In genomic region chr15:84483622-84484021, GRCm38 (mm10) we compare ENCODE assay signal across 14 mouse cellular contexts. TPM values are rescaled to one million over a fixed set of nuclear protein-coding genes. Genes with fewer than 3 reads are reported as not detected.
DNase-seq lines count a peak whose midpoint lies in the region; ATAC-seq and TF ChIP-seq lines count a peak whose summit lies in the region.
"Had no signal": no experiment of that assay in that cellular context is flagged by ENCODE, and none has a peak within 500 bp of the region (broad histone marks: within the 10 kb centered on the region; RNA-seq: fewer than 3 reads in every experiment).

No protein-coding gene starts in this region.

- peak overlapping the region; percentile 70 for H3K27ac ChIP-seq in layer of hippocampus, adult 2 months
- H3K27ac ChIP-seq in liver, postnatal 0 days (ENCODE audit: low read depth): no peak overlapping the region

- 42% methylated on average over 5 of the region's 5 CpGs for WGBS in liver, postnatal 0 days (ENCODE audit: insufficient replicate concordance)

- ATAC-seq in liver, postnatal 0 days: peak; percentile 70

- DNase-seq in layer of hippocampus, adult 2 months (ENCODE audit: low spot score in 2 of 2): no peak
- DNase-seq in layer of hippocampus, postnatal 25 days (ENCODE audit: extremely low spot score in 1 of 2, low spot score in 1 of 2): no peak
- DNase-seq in kidney, adult 8-10 months: peak; percentile 74 to 77
- peak; percentile 78 to 90 for DNase-seq in kidney, postnatal 25 days
- DNase-seq in liver, postnatal 0 days: peak; percentile 29
- DNase-seq in urinary bladder, adult 2 months (ENCODE audit: low spot score): no peak
- no peak for DNase-seq in Muller cell, postnatal 12 days (ENCODE audit: inconsistent ontology term)
- DNase-seq: cerebellum, postnatal 36 days; gastrocnemius, postnatal 25 days; heart, postnatal 14 days; lung, adult 18-20 months; thymus, postnatal 4 days had no signal

- no peak overlapping the region for H3K4me3 ChIP-seq in layer of hippocampus, adult 2 months
- no peak overlapping the region for H3K4me3 ChIP-seq in liver, postnatal 0 days (ENCODE audit: low read depth, low read length)

- TF ChIP-seq CTCF in layer of hippocampus, adult 2 months (conservative IDR thresholded peaks at IDR 0.05): no peak
- no peak for TF ChIP-seq CTCF in liver, postnatal 0 days (IDR thresholded peaks at IDR 0.05; ENCODE audit: low read depth)

- H3K9ac ChIP-seq in liver, postnatal 0 days (replicated peaks): no peak overlapping the region

- no peak for TF ChIP-seq EP300 in liver, postnatal 0 days (IDR thresholded peaks at IDR 0.05; ENCODE audit: low read depth)

- H3K27me3 ChIP-seq in liver, postnatal 0 days (ENCODE audit: insufficient read depth, low read length): no peaks in the 10 kb centered on the region

- no peaks in the 10 kb centered on the region for H3K36me3 ChIP-seq in liver, postnatal 0 days (replicated peaks; ENCODE audit: insufficient read depth, low read length)

- no peaks in the 10 kb centered on the region for H3K4me1 ChIP-seq in liver, postnatal 0 days (ENCODE audit: insufficient read depth)

- no peaks in the 10 kb centered on the region for H3K9me3 ChIP-seq in liver, postnatal 0 days (ENCODE audit: low read length)

- H3K4me2 ChIP-seq in liver, postnatal 0 days (ENCODE audit: low read depth, low read length): peak overlapping the region; percentile 16; the same call in 1 of the 2 replicates

RNA-seq across cellular contexts. Expression of gene Shisal1, which starts 36.7 kb away (rescaled TPM):
- total RNA-seq in layer of hippocampus, adult 2 months (2021): 10 to 100 TPM; 61.4 to 63.9 TPM
- total RNA-seq in layer of hippocampus, postnatal 25 days (2021): 10 to 100 TPM; 62.5 to 65.1 TPM
- 0.05 and 0.11 TPM in 2 replicates for polyA plus RNA-seq in liver, postnatal 0 days (2015; fragmentation: Nextera tagmentation; extraction: Ambion mirVana)
- polyA plus RNA-seq in urinary bladder, adult 2 months (2012; rRNA removed): 90.1 and 101 TPM in 2 replicates
- total RNA-seq: megakaryocyte progenitor cell, adult 5-6 weeks; monocyte, adult 5-6 weeks had no signal

Comparison
In these comparisons a context has a peak if more than half of its experiments do, and no peak if none do; other contexts are left out.
1. DNase-seq: peak in kidney, adult 8-10 months (2 of 2), kidney, postnatal 25 days (2 of 2) and liver, postnatal 0 days (single experiment); none in layer of hippocampus, adult 2 months (0 of 2), layer of hippocampus, postnatal 25 days (0 of 2), urinary bladder, adult 2 months (single experiment) and Muller cell, postnatal 12 days (single experiment).